Mouse (Mus musculus) ES-E14 (cell line): ENCODE measurements around the gene Anapc15-ps. TPM values are rescaled to one million over a fixed set of nuclear protein-coding genes. Genes with fewer than 3 reads are reported as not detected.

Experiments used
- DNase-seq: peaks from one replicate; pipeline ENCODE4 v3.0.0-alpha.2; 2013; ENCODE audit warnings: low read depth, low spot score
- H3K27ac ChIP-seq: 2 replicates; pipeline ENCODE4 v1.5.1; 2012; ENCODE audit warnings: low read depth, mild to moderate bottlenecking, low read length, moderate library complexity, mixed read lengths; ENCODE audit not compliant: poor library complexity, insufficient read depth, severe bottlenecking
- H3K36me3 ChIP-seq: 2 replicates; pipeline ENCODE4 v1.6.1; 2012; ENCODE audit warnings: mild to moderate bottlenecking, low read length, moderate library complexity, mixed read lengths; ENCODE audit not compliant: control insufficient read depth, poor library complexity, insufficient read depth, severe bottlenecking
- H3K4me1 ChIP-seq, 2 experiments: fragments of 150-350 bp in 1 of 2; sonication (generic) in 1 of 2; 2 replicates each; pipeline ENCODE4 v1.6.1; 2012; ENCODE audit warnings: low read length in 2 of 2, mild to moderate bottlenecking in 1 of 2, mixed read lengths in 1 of 2; ENCODE audit not compliant: control insufficient read depth in 2 of 2, insufficient read depth in 2 of 2, poor library complexity in 1 of 2
- H3K4me3 ChIP-seq, 2 experiments: fragments of 150-350 bp in 1 of 2; sonication (generic) in 1 of 2; 2 replicates each; pipeline ENCODE4 v1.5.1; 2012; ENCODE audit warnings: low read length in 2 of 2, low read depth in 1 of 2, mild to moderate bottlenecking in 1 of 2, mixed read lengths in 1 of 2; ENCODE audit not compliant: insufficient read depth in 1 of 2, poor library complexity in 1 of 2, severe bottlenecking in 1 of 2
- H3K9ac ChIP-seq: 2 replicates; pipeline ENCODE4 v1.6.1; 2012; ENCODE audit warnings: low read depth, mild to moderate bottlenecking, low read length, mixed read lengths; ENCODE audit not compliant: poor library complexity, insufficient read depth, severe bottlenecking
- H3K9me3 ChIP-seq: fragments of 150-350 bp; sonication (generic); 2 replicates; pipeline ENCODE4 v1.6.1; 2012; ENCODE audit warnings: low read depth, mild to moderate bottlenecking, low read length; ENCODE audit not compliant: control insufficient read depth, insufficient read depth
- CHD2 ChIP-seq: IDR thresholded peaks from 2 replicates; pipeline ENCODE4 v1.6.1; 2014; ENCODE audit warnings: mild to moderate bottlenecking, low read depth, low read length, inconsistent platforms
- HCFC1 ChIP-seq: IDR thresholded peaks from 2 replicates; pipeline ENCODE4 v1.6.1; 2012; ENCODE audit warnings: low read length, inconsistent platforms, borderline replicate concordance; ENCODE audit not compliant: insufficient read depth
- MAFK ChIP-seq: IDR thresholded peaks from 2 replicates; pipeline ENCODE4 v1.6.1; 2014; ENCODE audit warnings: mild to moderate bottlenecking, low read depth, low read length, inconsistent platforms; ENCODE audit not compliant: insufficient read depth
- ZC3H11A ChIP-seq: IDR thresholded peaks from 2 replicates; pipeline ENCODE4 v1.6.1; 2012; ENCODE audit warnings: low read depth, mild to moderate bottlenecking, inconsistent platforms, low read length, borderline replicate concordance
- ZNF384 ChIP-seq: IDR thresholded peaks from 2 replicates; pipeline ENCODE4 v1.6.1; 2012; ENCODE audit warnings: low read depth, low read length, inconsistent platforms
- in situ Hi-C, 2 experiments: fragments of 600-800 bp; cut with MboI; formaldehyde crosslinking; loops; one replicate each; pipeline ENCODE4 v1.15.1; 2025; ENCODE audit warnings: low sequenced_read_pairs in 2 of 2, inconsistent platforms in 1 of 2; ENCODE audit not compliant: unreplicated experiment in 2 of 2
- total RNA-seq: library from RNA; depleted of rRNA; stranded (reverse); fragments of 300-350 nt; gene quantifications from 2 replicates; pipeline ENCODE4 v1.2.3, GENCODE M21; 2012

Anapc15-ps gene
- total RNA-seq, 1 experiment: not detected

DNA sequence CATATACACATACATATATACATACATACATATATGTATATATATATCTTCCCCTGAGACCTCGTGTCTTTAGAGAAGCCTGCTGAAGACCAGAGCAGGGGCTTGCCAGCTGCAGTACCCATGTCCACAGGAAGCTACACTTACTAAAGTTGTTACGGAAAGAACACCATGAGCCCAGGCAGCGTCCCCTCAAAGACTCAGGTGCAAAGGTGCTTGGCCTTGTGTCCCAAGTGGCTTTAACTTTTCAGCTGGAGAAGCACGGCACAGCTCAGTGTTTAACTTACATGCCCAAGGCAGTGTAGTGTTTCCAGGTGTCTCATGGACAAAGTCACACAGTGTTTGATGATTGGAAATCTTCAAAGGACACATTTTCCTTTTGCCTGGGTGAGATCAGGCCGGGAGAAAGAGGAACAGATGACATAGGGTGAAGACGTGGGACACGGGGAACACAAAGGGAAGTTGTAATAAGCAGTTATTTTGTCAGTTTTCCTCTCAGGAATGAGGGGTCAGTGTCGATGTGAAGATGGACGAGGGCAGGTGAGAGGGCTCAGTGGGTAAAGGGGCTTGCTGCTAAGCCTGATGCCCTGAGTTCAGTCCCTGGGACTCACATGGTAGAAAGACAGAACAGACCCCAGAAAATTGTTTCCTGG, 9.0 kb upstream of the Anapc15-ps start:
- H3K27ac ChIP-seq: no peak overlapping the region
- H3K9me3 ChIP-seq: no peaks in the 10 kb centered on the region
- peaks cover 3 to 6% of the 10 kb centered on the region in 2 experiments; a peak in 3 of 4 replicates for H3K4me1 ChIP-seq
- no peaks in the 10 kb centered on the region for H3K36me3 ChIP-seq
- TF ChIP-seq HCFC1 (no peak), ZNF384 (no peak), MAFK (no peak), ZC3H11A (no peak), CHD2 (no peak)
- in situ Hi-C loops: no loop called here
- DNase-seq: no peak
- H3K9ac ChIP-seq: no peak overlapping the region
- no peak overlapping the region for H3K4me3 ChIP-seq

DNA sequence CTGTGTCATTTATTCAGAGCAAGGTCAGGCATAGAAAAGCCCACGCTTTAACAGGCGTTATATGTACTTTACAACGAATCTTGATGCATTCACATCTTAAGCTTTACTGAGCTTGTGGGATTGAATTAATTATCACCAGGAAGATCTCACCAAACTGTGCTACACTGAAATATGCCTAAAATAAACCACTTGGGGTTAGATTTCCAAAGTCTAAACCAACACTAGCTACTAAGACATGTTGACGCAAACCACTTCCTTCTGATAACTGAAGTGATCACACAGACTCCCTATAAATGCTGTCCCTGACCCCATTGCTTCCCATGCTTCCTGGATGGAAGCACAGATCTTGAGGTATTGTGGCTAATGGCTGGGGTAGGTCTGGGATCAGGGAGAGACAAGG, 8.2 kb upstream of the Anapc15-ps start:
- in situ Hi-C loops: no loop called here
- Histone ChIP-seq H3K4me3 (peak overlapping the region in 1 of 2 experiments; percentile 67; a peak in 2 of 4 replicates), H3K4me1 (peaks cover 3 to 6% of the 10 kb centered on the region in 2 experiments; a peak in 3 of 4 replicates), H3K27ac (no peak overlapping the region), H3K9ac (no peak overlapping the region; the same call in 1 of the 2 replicates), H3K9me3 (no peaks in the 10 kb centered on the region), H3K36me3 (no peaks in the 10 kb centered on the region)
- no peak for TF ChIP-seq ZC3H11A
- no peak for TF ChIP-seq CHD2
- TF ChIP-seq MAFK: no peak
- TF ChIP-seq ZNF384: no peak
- no peak for TF ChIP-seq HCFC1
- no peak for DNase-seq

DNA sequence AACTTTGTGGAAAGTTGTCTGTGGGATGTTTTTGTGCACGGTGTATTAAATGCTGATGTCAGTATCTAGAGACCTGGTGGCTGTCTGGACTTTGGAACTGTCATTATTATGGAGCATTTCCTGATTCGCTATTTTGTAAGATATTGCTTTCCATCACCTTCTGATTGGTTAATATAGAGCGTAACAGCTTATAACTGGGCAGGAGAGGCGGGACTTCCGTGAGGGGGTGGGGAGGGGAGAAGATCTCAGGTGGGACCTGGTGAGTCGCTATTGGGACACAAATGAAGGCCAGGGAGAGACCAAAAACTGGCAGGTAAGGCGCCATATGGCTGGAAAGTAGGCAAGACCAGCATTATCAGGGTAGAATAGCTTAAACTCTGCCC, 7.8 kb upstream of the Anapc15-ps start:
- in situ Hi-C loops: no loop called here

DNA sequence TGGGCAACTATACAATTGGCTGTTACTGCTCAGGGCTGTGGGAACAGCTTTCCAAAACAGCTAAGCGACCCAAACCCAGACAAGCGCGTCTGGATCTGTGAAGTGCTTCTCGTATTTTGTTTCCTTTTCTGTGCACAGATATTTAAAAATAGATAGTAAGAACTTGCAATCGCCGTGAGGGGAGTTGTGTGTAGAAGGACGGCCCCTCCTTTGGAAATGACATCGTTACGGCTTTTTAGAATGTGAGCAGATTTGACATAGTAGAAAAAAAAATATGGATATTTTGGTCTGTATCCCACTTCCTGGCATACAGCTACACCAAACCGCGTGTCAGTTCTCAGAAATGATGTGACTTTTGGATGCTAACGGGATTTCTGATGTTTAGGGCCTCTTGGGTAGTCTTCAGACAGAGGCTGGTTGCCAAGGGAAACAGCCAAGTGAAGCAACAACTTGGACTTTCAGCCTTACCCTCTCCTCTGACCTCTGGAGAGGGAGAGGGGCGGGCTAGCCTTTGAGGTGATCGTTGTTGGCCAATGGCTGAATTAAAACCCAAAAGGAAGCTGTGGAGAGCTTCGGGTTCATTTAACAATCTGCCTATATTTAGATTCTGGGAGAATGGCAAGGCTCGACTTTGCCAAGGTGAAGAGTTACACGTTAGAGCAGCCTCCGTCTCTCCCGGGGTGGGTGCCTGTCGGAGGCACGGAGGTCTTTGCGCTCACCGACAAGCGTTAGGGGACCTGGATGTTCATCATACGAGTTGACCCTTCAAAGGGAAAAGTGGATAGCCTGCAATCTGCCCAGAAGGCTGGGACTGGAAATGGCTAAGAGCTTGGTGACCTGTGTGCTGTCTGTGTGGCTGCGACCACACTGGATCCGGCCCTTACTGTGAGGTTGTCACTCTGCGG, 7.2 kb upstream of the Anapc15-ps start:
- H3K9me3 ChIP-seq: no peaks in the 10 kb centered on the region
- in situ Hi-C loops: no loop called here
- no peak for TF ChIP-seq ZNF384
- no peak for TF ChIP-seq HCFC1
- TF ChIP-seq CHD2: no peak
- TF ChIP-seq MAFK: no peak
- no peak for TF ChIP-seq ZC3H11A
- no peaks in the 10 kb centered on the region for H3K36me3 ChIP-seq
- peak overlapping the region; percentile 62 for H3K9ac ChIP-seq
- H3K4me3 ChIP-seq: peak overlapping the region; percentile 55 to 67
- peak overlapping the region; percentile 23; the same call in 1 of the 2 replicates for H3K27ac ChIP-seq
- peaks cover 3 to 6% of the 10 kb centered on the region in 2 experiments; a peak in 3 of 4 replicates for H3K4me1 ChIP-seq
- no peak for DNase-seq

More for the DNA sequence above, 7.8 kb upstream of the Anapc15-ps start:
- TF ChIP-seq MAFK (0 out of 2 replicates have a peak, but pooled peaks have one; percentile 4), ZC3H11A (no peak), HCFC1 (no peak), CHD2 (0 out of 2 replicates have a peak, but pooled peaks have one; percentile 49)
- no peaks in the 10 kb centered on the region for H3K9me3 ChIP-seq
- peak overlapping the region; percentile 62 for H3K9ac ChIP-seq
- no peaks in the 10 kb centered on the region for H3K36me3 ChIP-seq
- H3K4me1 ChIP-seq: peaks cover 3 to 6% of the 10 kb centered on the region in 2 experiments; a peak in 3 of 4 replicates
- DNase-seq: peak; percentile 58
- H3K27ac ChIP-seq: peak overlapping the region; percentile 23; the same call in 1 of the 2 replicates
- H3K4me3 ChIP-seq: peak overlapping the region; percentile 55 to 67
